Mouse (Mus musculus): Measurements from ENCODE around the gene Ppfibp2. TPM values are rescaled to one million over a fixed set of nuclear protein-coding genes. Genes with fewer than 3 reads are reported as not detected.

The Ppfibp2 gene
- total RNA-seq, 2 experiments from 2014 or later = 4.3 to 5.9 TPM

- DNase-seq (ENCODE audit: low spot score in 2 of 2) = no peak
Measured at GRCm38 (mm10) chr7:107661843-107662281, 66.9 kb downstream of the Ppfibp2 start.

- no peak for DNase-seq (ENCODE audit: low spot score in 2 of 2)
Measured at GRCm38 (mm10) chr7:107663621-107664020, 68.6 kb downstream of the Ppfibp2 start.

GRCm38 (mm10) chr7:107664063-107665056 is 69.4 kb downstream of the Ppfibp2 start:
- no peak for DNase-seq (ENCODE audit: low spot score in 2 of 2)

GRCm38 (mm10) chr7:107665221-107665585 is 70.2 kb downstream of the Ppfibp2 start:
- peak in 1 of 2 experiments; percentile 13 for DNase-seq (ENCODE audit: low spot score in 2 of 2)

- peak; percentile 24 to 47 for DNase-seq (ENCODE audit: low spot score in 2 of 2)
Measured at GRCm38 (mm10) chr7:107665586-107666261, 70.7 kb downstream of the Ppfibp2 start.

- DNase-seq (ENCODE audit: low spot score in 2 of 2) = no peak
Measured at GRCm38 (mm10) chr7:107666262-107666902, 71.4 kb downstream of the Ppfibp2 start.

GRCm38 (mm10) chr7:107668514-107668913 is 73.5 kb downstream of the Ppfibp2 start:
- no peak for DNase-seq (ENCODE audit: low spot score in 2 of 2)

- no peak for DNase-seq (ENCODE audit: low spot score in 2 of 2)
Measured at GRCm38 (mm10) chr7:107675224-107675623, 80.2 kb downstream of the Ppfibp2 start.

- no peak for DNase-seq (ENCODE audit: low spot score in 2 of 2)
Measured at GRCm38 (mm10) chr7:107680151-107680852, 85.3 kb downstream of the Ppfibp2 start.

GRCm38 (mm10) chr7:107681306-107681705 is 86.3 kb downstream of the Ppfibp2 start:
- DNase-seq (ENCODE audit: low spot score in 2 of 2) = no peak

- DNase-seq (ENCODE audit: low spot score in 2 of 2) = no peak
Measured at GRCm38 (mm10) chr7:107683162-107683561, 88.2 kb downstream of the Ppfibp2 start.

GRCm38 (mm10) chr7:107683622-107684021 is 88.6 kb downstream of the Ppfibp2 start:
- DNase-seq (ENCODE audit: low spot score in 2 of 2) = no peak

- DNase-seq (ENCODE audit: low spot score in 2 of 2) = no peak
Measured at GRCm38 (mm10) chr7:107685238-107685954, 90.4 kb downstream of the Ppfibp2 start.

GRCm38 (mm10) chr7:107685955-107686285 is 90.9 kb downstream of the Ppfibp2 start:
- no peak for DNase-seq (ENCODE audit: low spot score in 2 of 2)

GRCm38 (mm10) chr7:107687412-107687811 is 92.4 kb downstream of the Ppfibp2 start:
- DNase-seq (ENCODE audit: low spot score in 2 of 2) = no peak

GRCm38 (mm10) chr7:107688040-107688439 is 93.0 kb downstream of the Ppfibp2 start:
- DNase-seq (ENCODE audit: low spot score in 2 of 2) = no peak

- DNase-seq (ENCODE audit: low spot score in 2 of 2) = no peak
Measured at GRCm38 (mm10) chr7:107690426-107691221, 95.6 kb downstream of the Ppfibp2 start.

GRCm38 (mm10) chr7:107691493-107691892 is 96.5 kb downstream of the Ppfibp2 start:
- DNase-seq (ENCODE audit: low spot score in 2 of 2) = no peak

GRCm38 (mm10) chr7:107694254-107694947 is 99.4 kb downstream of the Ppfibp2 start:
- DNase-seq (ENCODE audit: low spot score in 2 of 2) = no peak

All from layer of hippocampus, postnatal 14 days (tissue).